Mouse (Mus musculus): Measurements from ENCODE around the gene Bcl2l13.

The Bcl2l13 gene

GRCm38 (mm10) chr6:120930450-120931306, 94.7 kb downstream of the Bcl2l13 start:
- no peak for DNase-seq

- DNase-seq, result no peak
Measured at GRCm38 (mm10) chr6:120932597-120932996, 96.6 kb downstream of the Bcl2l13 start.

- no peak for DNase-seq
Measured at GRCm38 (mm10) chr6:120933670-120934069, 97.7 kb downstream of the Bcl2l13 start.

- DNase-seq, result no peak
Measured at GRCm38 (mm10) chr6:120934176-120934575, 98.2 kb downstream of the Bcl2l13 start.

- DNase-seq, result no peak
Measured at GRCm38 (mm10) chr6:120937104-120937617, 101.1 kb downstream of the Bcl2l13 start.

GRCm38 (mm10) chr6:120937999-120938608, 102.1 kb downstream of the Bcl2l13 start:
- no peak for DNase-seq

GRCm38 (mm10) chr6:120938763-120939450, 102.9 kb downstream of the Bcl2l13 start:
- DNase-seq, result no peak

GRCm38 (mm10) chr6:120939783-120940182, 103.8 kb downstream of the Bcl2l13 start:
- no peak for DNase-seq

GRCm38 (mm10) chr6:120940446-120941083, 104.6 kb downstream of the Bcl2l13 start:
- no peak for DNase-seq

- no peak for DNase-seq
Measured at GRCm38 (mm10) chr6:120941084-120941481, 105.1 kb downstream of the Bcl2l13 start.

- DNase-seq, result no peak
Measured at GRCm38 (mm10) chr6:120941575-120941974, 105.6 kb downstream of the Bcl2l13 start.

Measured in right cerebral cortex, postnatal 25 days (tissue).